Mouse (Mus musculus) forebrain, embryonic 12.5 days (tissue): Measurements from ENCODE around the gene Sar1a. TPM values are rescaled to one million over a fixed set of nuclear protein-coding genes. Genes with fewer than 3 reads are reported as not detected.
A peak's percentile ranks its signal among the peaks of the same experiment; 100 is the strongest.

Source experiments
- ATAC-seq: fragments of 200-750 bp; cut with Nextera tagmentation; 2 replicates; pipeline ENCODE4 v1.8.0; 2017; ENCODE audit warnings: moderate TSS enrichment; ENCODE audit not compliant: low FRiP score
- H3K27ac ChIP-seq: fragments of 300-500 bp; sonication (generic); 2 replicates; pipeline ENCODE4 v1.5.1; 2016; ENCODE audit warnings: mild to moderate bottlenecking
- H3K27me3 ChIP-seq: fragments of 300-500 bp; sonication (generic); 2 replicates; pipeline ENCODE4 v1.6.1; 2016; ENCODE audit warnings: mild to moderate bottlenecking
- H3K36me3 ChIP-seq: fragments of 300-500 bp; sonication (generic); replicated peaks from 2 replicates; pipeline ENCODE4 v1.6.1; 2016; ENCODE audit warnings: mild to moderate bottlenecking
- H3K4me1 ChIP-seq: fragments of 300-500 bp; sonication (generic); 2 replicates; pipeline ENCODE4 v1.6.1; 2016
- H3K4me2 ChIP-seq: fragments of 300-500 bp; sonication (generic); 2 replicates; pipeline ENCODE4 v1.6.1; 2016; ENCODE audit warnings: mild to moderate bottlenecking, moderate library complexity
- H3K4me3 ChIP-seq: fragments of 300-500 bp; sonication (generic); replicated peaks from 2 replicates; pipeline ENCODE4 v1.5.1; 2016; ENCODE audit warnings: mild to moderate bottlenecking
- H3K9ac ChIP-seq: fragments of 300-500 bp; sonication (generic); 2 replicates; pipeline ENCODE4 v1.6.1; 2016; ENCODE audit warnings: mild to moderate bottlenecking
- H3K9me3 ChIP-seq: fragments of 300-500 bp; sonication (generic); 2 replicates; pipeline ENCODE4 v1.6.1; 2016
- WGBS: fragments of 180-500 bp; shearing (Covaris S2); methylation state at CpG from one replicate; pipeline ENCODE4 v1.1.7; 2016; 5-methylcytosine and 5-hydroxymethylcytosine counted together
- polyA plus RNA-seq: library from polyadenylated mRNA; unstranded; fragments of >200 nt; fragmentation: Nextera tagmentation; extraction: Ambion mirVana; gene quantifications from 2 replicates; pipeline ENCODE4 v1.2.1, GENCODE M21; 2016

The Sar1a gene
- polyA plus RNA-seq, result 216 and 221 TPM in 2 replicates

- H3K4me1 ChIP-seq, result peaks cover 15% of the 10 kb centered on the region
- H3K27ac ChIP-seq, result peak within 1 kb of the TSS; percentile 51
- peaks cover 13% of the 10 kb centered on the region; the same call in 1 of the 2 replicates for H3K36me3 ChIP-seq
- peak within 1 kb of the TSS; percentile 89 for H3K9ac ChIP-seq
- H3K27me3 ChIP-seq, result no peaks in the 10 kb centered on the region
- no peaks in the 10 kb centered on the region for H3K9me3 ChIP-seq
- H3K4me2 ChIP-seq, result peak within 1 kb of the TSS; percentile 73
- ATAC-seq, result peak; percentile 100
- H3K4me3 ChIP-seq, result peak within 1 kb of the TSS; percentile 85
- under 1% methylated on average over 82 of the region's 84 CpGs for WGBS
These were observed at the start of gene Sar1a for GRCm38 (mm10) chr10:61680015-61680913. Gene Sar1a (plus strand): TSS chr10:61680299.

GRCm38 (mm10) chr10:61632445-61632844 is 47.7 kb upstream of the Sar1a start:
- Histone ChIP-seq H3K27me3 (peaks cover 8% of the 10 kb centered on the region), H3K4me1 (no peaks in the 10 kb centered on the region), H3K4me3 (no peak overlapping the region), H3K36me3 (no peaks in the 10 kb centered on the region), H3K9ac (no peak overlapping the region), H3K9me3 (no peaks in the 10 kb centered on the region), H3K4me2 (no peak overlapping the region), H3K27ac (no peak overlapping the region)
- ATAC-seq, result no peak
- WGBS, result 85% methylated on average over 10 of the region's 10 CpGs

GRCm38 (mm10) chr10:61637055-61637454 is 43.0 kb upstream of the Sar1a start:
- no peaks in the 10 kb centered on the region for H3K27me3 ChIP-seq
- no peaks in the 10 kb centered on the region for H3K4me1 ChIP-seq
- no peak overlapping the region for H3K9ac ChIP-seq
- H3K36me3 ChIP-seq, result no peaks in the 10 kb centered on the region
- ATAC-seq, result no peak
- H3K4me2 ChIP-seq, result no peak overlapping the region
- H3K9me3 ChIP-seq, result no peaks in the 10 kb centered on the region
- WGBS, result 81% methylated on average over 7 of the region's 7 CpGs
- H3K4me3 ChIP-seq, result no peak overlapping the region
- H3K27ac ChIP-seq, result no peak overlapping the region

GRCm38 (mm10) chr10:61640363-61640762 is 39.7 kb upstream of the Sar1a start:
- Histone ChIP-seq H3K27me3 (no peaks in the 10 kb centered on the region; the same call in 1 of the 2 replicates), H3K4me1 (no peaks in the 10 kb centered on the region), H3K4me2 (no peak overlapping the region), H3K36me3 (no peaks in the 10 kb centered on the region), H3K9me3 (no peaks in the 10 kb centered on the region), H3K9ac (no peak overlapping the region), H3K27ac (no peak overlapping the region), H3K4me3 (no peak overlapping the region)
- 72% methylated on average over 4 of the region's 4 CpGs for WGBS
- no peak for ATAC-seq

GRCm38 (mm10) chr10:61646557-61646956 is 33.5 kb upstream of the Sar1a start:
- H3K9me3 ChIP-seq, result no peaks in the 10 kb centered on the region
- peaks cover 1% of the 10 kb centered on the region; the same call in 1 of the 2 replicates for H3K36me3 ChIP-seq
- peaks cover 16% of the 10 kb centered on the region for H3K4me1 ChIP-seq
- H3K9ac ChIP-seq, result no peak overlapping the region
- WGBS, result 70% methylated on average over 7 of the region's 7 CpGs
- no peaks in the 10 kb centered on the region; the same call in 1 of the 2 replicates for H3K27me3 ChIP-seq
- no peak overlapping the region for H3K27ac ChIP-seq
- no peak for ATAC-seq
- H3K4me3 ChIP-seq, result no peak overlapping the region
- no peak overlapping the region for H3K4me2 ChIP-seq

GRCm38 (mm10) chr10:61647790-61648736 is 32.0 kb upstream of the Sar1a start, which contains the start of gene Ppa1:
Gene Ppa1 (plus strand): TSS chr10:61648552.
- Histone ChIP-seq H3K4me1 (peaks cover 16% of the 10 kb centered on the region), H3K36me3 (peaks cover 15% of the 10 kb centered on the region), H3K9me3 (no peaks in the 10 kb centered on the region), H3K27ac (peak within 1 kb of the TSS; percentile 86), H3K9ac (peak within 1 kb of the TSS; percentile 90), H3K27me3 (no peaks in the 10 kb centered on the region; the same call in 1 of the 2 replicates), H3K4me3 (peak within 1 kb of the TSS; percentile 81), H3K4me2 (peak within 1 kb of the TSS; percentile 91)
- peak; percentile 98 for ATAC-seq
- WGBS, result 3% methylated on average over 50 of the region's 50 CpGs

- H3K4me3 ChIP-seq, result peak overlapping the region; percentile 81
- 2% methylated on average over 44 of the region's 49 CpGs for WGBS
These were observed 31.1 kb upstream of the Sar1a start for GRCm38 (mm10) chr10:61648737-61649645.

GRCm38 (mm10) chr10:61654105-61654504 is 26.0 kb upstream of the Sar1a start:
- Histone ChIP-seq H3K4me1 (peaks cover 8% of the 10 kb centered on the region), H3K9ac (no peak overlapping the region), H3K4me2 (no peak overlapping the region), H3K36me3 (peaks cover 40% of the 10 kb centered on the region), H3K9me3 (no peaks in the 10 kb centered on the region), H3K27me3 (no peaks in the 10 kb centered on the region), H3K4me3 (no peak overlapping the region), H3K27ac (no peak overlapping the region)
- 94% methylated on average over 4 of the region's 4 CpGs for WGBS
- ATAC-seq, result no peak

More at GRCm38 (mm10) chr10:61648737-61649645, 31.1 kb upstream of the Sar1a start:
- Histone ChIP-seq H3K27ac (peak overlapping the region; percentile 86), H3K36me3 (peaks cover 24% of the 10 kb centered on the region), H3K27me3 (no peaks in the 10 kb centered on the region), H3K4me1 (peaks cover 16% of the 10 kb centered on the region), H3K9me3 (no peaks in the 10 kb centered on the region), H3K4me2 (peak overlapping the region; percentile 91), H3K9ac (peak overlapping the region; percentile 90)
- peak; percentile 21; the same call in 1 of the 2 replicates for ATAC-seq

GRCm38 (mm10) chr10:61654691-61655090 is 25.4 kb upstream of the Sar1a start:
- Histone ChIP-seq H3K36me3 (peaks cover 44% of the 10 kb centered on the region), H3K4me2 (no peak overlapping the region), H3K9me3 (no peaks in the 10 kb centered on the region), H3K9ac (no peak overlapping the region), H3K4me1 (peaks cover 3% of the 10 kb centered on the region), H3K27me3 (no peaks in the 10 kb centered on the region), H3K27ac (no peak overlapping the region), H3K4me3 (no peak overlapping the region)
- WGBS, result 91% methylated on average over 7 of the region's 7 CpGs
- ATAC-seq, result no peak

GRCm38 (mm10) chr10:61655188-61655587 is 24.9 kb upstream of the Sar1a start:
- H3K27me3 ChIP-seq, result no peaks in the 10 kb centered on the region
- no peak for ATAC-seq
- H3K4me2 ChIP-seq, result no peak overlapping the region
- peaks cover 49% of the 10 kb centered on the region for H3K36me3 ChIP-seq
- H3K27ac ChIP-seq, result no peak overlapping the region
- peaks cover 3% of the 10 kb centered on the region; the same call in 1 of the 2 replicates for H3K4me1 ChIP-seq
- 94% methylated on average over 3 of the region's 3 CpGs for WGBS
- H3K9ac ChIP-seq, result no peak overlapping the region
- no peaks in the 10 kb centered on the region for H3K9me3 ChIP-seq
- H3K4me3 ChIP-seq, result no peak overlapping the region
